Mouse (Mus musculus): Measurements from ENCODE around the gene Fam166b. TPM values are rescaled to one million over a fixed set of nuclear protein-coding genes. Genes with fewer than 3 reads are reported as not detected.

Fam166b gene
- polyA plus RNA-seq, 2 experiments, result 0.14 to 0.20 TPM

DNA sequence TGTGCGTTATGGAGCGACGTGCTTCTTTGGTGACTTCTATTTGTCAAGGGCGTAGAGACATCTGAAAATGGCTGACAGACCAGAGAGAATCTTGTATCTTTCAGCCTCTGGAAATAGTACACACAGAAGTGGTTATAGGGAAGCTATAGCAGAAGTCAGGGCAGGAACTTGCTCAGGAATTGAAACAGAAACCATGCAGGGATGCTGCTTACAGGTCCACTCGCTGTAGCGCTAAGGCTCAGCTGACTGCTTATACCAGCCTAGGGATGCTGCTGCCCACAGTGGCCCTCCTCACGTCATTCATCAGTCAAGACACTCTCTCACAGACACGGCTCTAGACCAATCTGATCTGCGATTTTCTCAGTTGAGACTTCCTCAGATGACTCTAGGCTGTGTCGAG is 41.4 kb upstream of the Fam166b start:
- Histone ChIP-seq H3K27me3 (ENCODE audit: control insufficient read depth, insufficient read depth, low read length) (no peaks in the 10 kb centered on the region), H3K36me3 (ENCODE audit: control insufficient read depth, insufficient read depth, low read length) (no peaks in the 10 kb centered on the region), H3K4me1 (ENCODE audit: control insufficient read depth, insufficient read depth, low read length) (no peaks in the 10 kb centered on the region), H3K4me2 (replicated peaks; ENCODE audit: low read depth, low read length, severe bottlenecking) (no peak overlapping the region), H3K9me3 (ENCODE audit: control insufficient read depth, low read length) (no peaks in the 10 kb centered on the region), H3K27ac (replicated peaks; ENCODE audit: low read depth, low read length) (no peak overlapping the region), H3K4me3 (replicated peaks; ENCODE audit: low read length) (no peak overlapping the region), H3K9ac (ENCODE audit: low read depth, low read length, severe bottlenecking) (no peak overlapping the region)
- TF ChIP-seq POLR2A (IDR thresholded peaks at IDR 0.05; ENCODE audit: borderline replicate concordance, extremely low read depth, insufficient read depth, insufficient read length), result no peak
- DNase-seq (ENCODE audit: low spot score) (no peak), ATAC-seq (ENCODE audit: low FRiP score, low read depth) (no peak)
- 90% methylated on average over 10 of the region's 10 CpGs for WGBS

DNA sequence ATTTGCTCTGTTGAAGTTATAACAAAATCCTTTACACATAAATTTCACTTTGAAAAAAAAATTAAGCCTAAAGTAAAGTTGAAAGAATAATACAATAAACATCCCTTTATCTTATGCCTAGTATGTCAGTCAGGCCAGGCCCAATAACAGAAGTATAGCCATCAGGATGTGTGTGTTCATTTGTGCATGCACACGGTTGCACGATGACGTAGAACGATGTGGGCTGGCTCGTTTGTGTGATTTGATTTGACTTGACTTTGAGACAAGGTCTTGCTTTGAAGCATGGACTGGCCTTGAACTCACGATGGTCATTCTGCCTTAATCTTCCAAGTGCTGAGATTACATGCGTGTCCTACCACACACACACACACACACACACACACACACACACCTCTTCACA is 37.9 kb upstream of the Fam166b start:
- H3K4me2 ChIP-seq (replicated peaks; ENCODE audit: low read depth, low read length, severe bottlenecking), result no peak overlapping the region
- no peak overlapping the region for H3K4me3 ChIP-seq (replicated peaks; ENCODE audit: low read length)
- H3K27ac ChIP-seq (replicated peaks; ENCODE audit: low read depth, low read length), result no peak overlapping the region
- ATAC-seq (ENCODE audit: low FRiP score, low read depth) (no peak), DNase-seq (ENCODE audit: low spot score) (no peak)
- no peaks in the 10 kb centered on the region for H3K36me3 ChIP-seq (ENCODE audit: control insufficient read depth, insufficient read depth, low read length)
- 87% methylated on average over 7 of the region's 7 CpGs for WGBS
- H3K9ac ChIP-seq (ENCODE audit: low read depth, low read length, severe bottlenecking), result no peak overlapping the region
- H3K4me1 ChIP-seq (ENCODE audit: control insufficient read depth, insufficient read depth, low read length), result no peaks in the 10 kb centered on the region
- no peak for TF ChIP-seq POLR2A (IDR thresholded peaks at IDR 0.05; ENCODE audit: borderline replicate concordance, extremely low read depth, insufficient read depth, insufficient read length)
- H3K27me3 ChIP-seq (ENCODE audit: control insufficient read depth, insufficient read depth, low read length), result no peaks in the 10 kb centered on the region
- no peaks in the 10 kb centered on the region for H3K9me3 ChIP-seq (ENCODE audit: control insufficient read depth, low read length)

DNA sequence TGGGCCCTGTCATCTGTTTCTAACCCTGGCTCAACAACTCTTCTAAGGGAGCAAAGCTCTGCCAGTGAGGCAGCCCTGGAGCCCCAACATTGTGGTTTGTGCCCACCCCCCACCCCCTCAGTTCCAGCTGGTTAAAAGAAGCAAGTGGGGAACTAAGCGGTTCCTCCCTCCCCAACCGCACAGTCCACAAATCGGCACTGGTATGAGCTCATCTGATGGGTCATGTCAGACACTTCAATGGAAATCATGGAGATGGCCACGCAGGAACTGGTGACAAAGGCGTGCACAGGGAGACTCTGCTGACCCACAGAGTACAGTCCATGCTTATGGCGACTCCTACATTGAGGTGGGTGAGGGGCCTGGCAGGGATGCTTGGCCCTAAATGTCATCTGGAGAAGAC is 37.0 kb upstream of the Fam166b start:
- WGBS, result 88% methylated on average over 6 of the region's 6 CpGs

DNA sequence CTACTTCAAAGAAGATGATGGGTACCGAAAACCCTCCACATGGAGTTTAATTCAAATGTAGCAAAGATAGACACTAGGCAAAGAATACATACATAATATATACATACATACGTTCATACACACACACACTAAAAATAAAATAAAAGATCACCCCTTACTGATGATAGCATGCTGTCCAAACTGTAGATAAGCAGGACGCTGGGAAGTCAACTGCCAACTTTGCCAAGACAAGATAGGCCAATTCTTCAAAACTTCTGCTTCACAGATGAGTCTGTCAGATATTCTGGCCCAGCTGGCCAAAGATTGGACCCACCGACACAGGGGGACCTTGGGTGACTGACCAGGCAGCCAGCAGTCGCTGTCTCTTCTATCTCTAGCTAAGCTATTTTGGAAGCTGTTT is 34.2 kb upstream of the Fam166b start:
- 92% methylated on average over 5 of the region's 5 CpGs for WGBS
- H3K27ac ChIP-seq (replicated peaks; ENCODE audit: low read depth, low read length), result no peak overlapping the region
- H3K9me3 ChIP-seq (ENCODE audit: control insufficient read depth, low read length), result no peaks in the 10 kb centered on the region
- no peak overlapping the region for H3K4me2 ChIP-seq (replicated peaks; ENCODE audit: low read depth, low read length, severe bottlenecking)
- H3K4me3 ChIP-seq (replicated peaks; ENCODE audit: low read length), result no peak overlapping the region
- DNase-seq (ENCODE audit: low spot score), result no peak
- no peaks in the 10 kb centered on the region for H3K4me1 ChIP-seq (ENCODE audit: control insufficient read depth, insufficient read depth, low read length)
- ATAC-seq (ENCODE audit: low FRiP score, low read depth), result no peak
- no peak for TF ChIP-seq POLR2A (IDR thresholded peaks at IDR 0.05; ENCODE audit: borderline replicate concordance, extremely low read depth, insufficient read depth, insufficient read length)
- no peaks in the 10 kb centered on the region for H3K27me3 ChIP-seq (ENCODE audit: control insufficient read depth, insufficient read depth, low read length)
- H3K36me3 ChIP-seq (ENCODE audit: control insufficient read depth, insufficient read depth, low read length), result no peaks in the 10 kb centered on the region
- no peak overlapping the region for H3K9ac ChIP-seq (ENCODE audit: low read depth, low read length, severe bottlenecking)

More for the DNA sequence above, 37.0 kb upstream of the Fam166b start:
- no peaks in the 10 kb centered on the region for H3K36me3 ChIP-seq (ENCODE audit: control insufficient read depth, insufficient read depth, low read length)
- no peaks in the 10 kb centered on the region for H3K27me3 ChIP-seq (ENCODE audit: control insufficient read depth, insufficient read depth, low read length)
- no peak overlapping the region for H3K4me2 ChIP-seq (replicated peaks; ENCODE audit: low read depth, low read length, severe bottlenecking)
- DNase-seq (ENCODE audit: low spot score), result no peak
- no peak for ATAC-seq (ENCODE audit: low FRiP score, low read depth)
- no peaks in the 10 kb centered on the region for H3K9me3 ChIP-seq (ENCODE audit: control insufficient read depth, low read length)
- no peak for TF ChIP-seq POLR2A (IDR thresholded peaks at IDR 0.05; ENCODE audit: borderline replicate concordance, extremely low read depth, insufficient read depth, insufficient read length)
- no peaks in the 10 kb centered on the region for H3K4me1 ChIP-seq (ENCODE audit: control insufficient read depth, insufficient read depth, low read length)
- no peak overlapping the region for H3K9ac ChIP-seq (ENCODE audit: low read depth, low read length, severe bottlenecking)
- no peak overlapping the region for H3K27ac ChIP-seq (replicated peaks; ENCODE audit: low read depth, low read length)
- no peak overlapping the region for H3K4me3 ChIP-seq (replicated peaks; ENCODE audit: low read length)

DNA sequence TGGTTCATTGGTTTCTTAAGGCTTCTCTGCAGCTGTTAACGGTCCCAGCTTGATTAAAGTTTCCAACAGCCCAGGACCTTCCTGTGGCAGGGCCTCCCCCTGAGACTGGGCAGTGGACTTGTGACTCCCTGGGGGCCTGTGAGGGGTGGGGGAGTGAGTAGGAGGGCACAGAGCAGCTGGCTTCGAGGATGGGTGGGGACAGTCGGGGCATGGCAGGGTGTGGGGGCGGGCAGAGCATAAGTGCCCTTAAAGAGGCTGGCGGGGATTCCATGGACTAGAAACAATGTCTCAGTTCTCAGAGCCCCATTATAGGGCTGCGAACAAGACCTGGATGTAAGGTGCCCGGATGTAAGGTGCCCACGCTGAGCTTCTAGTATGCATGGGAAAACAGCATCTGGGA is 28.2 kb upstream of the Fam166b start:
- no peak for TF ChIP-seq POLR2A (IDR thresholded peaks at IDR 0.05; ENCODE audit: borderline replicate concordance, extremely low read depth, insufficient read depth, insufficient read length)
- no peaks in the 10 kb centered on the region for H3K9me3 ChIP-seq (ENCODE audit: control insufficient read depth, low read length)
- no peak overlapping the region for H3K4me2 ChIP-seq (replicated peaks; ENCODE audit: low read depth, low read length, severe bottlenecking)
- H3K27me3 ChIP-seq (ENCODE audit: control insufficient read depth, insufficient read depth, low read length), result peaks cover 29% of the 10 kb centered on the region
- ATAC-seq (ENCODE audit: low FRiP score, low read depth) (no peak), DNase-seq (ENCODE audit: low spot score) (no peak)
- no peak overlapping the region for H3K9ac ChIP-seq (ENCODE audit: low read depth, low read length, severe bottlenecking)
- peaks cover 17% of the 10 kb centered on the region for H3K4me1 ChIP-seq (ENCODE audit: control insufficient read depth, insufficient read depth, low read length)
- WGBS, result 18% methylated on average over 8 of the region's 8 CpGs
- no peak overlapping the region for H3K4me3 ChIP-seq (replicated peaks; ENCODE audit: low read length)
- no peaks in the 10 kb centered on the region for H3K36me3 ChIP-seq (ENCODE audit: control insufficient read depth, insufficient read depth, low read length)
- no peak overlapping the region for H3K27ac ChIP-seq (replicated peaks; ENCODE audit: low read depth, low read length)

DNA sequence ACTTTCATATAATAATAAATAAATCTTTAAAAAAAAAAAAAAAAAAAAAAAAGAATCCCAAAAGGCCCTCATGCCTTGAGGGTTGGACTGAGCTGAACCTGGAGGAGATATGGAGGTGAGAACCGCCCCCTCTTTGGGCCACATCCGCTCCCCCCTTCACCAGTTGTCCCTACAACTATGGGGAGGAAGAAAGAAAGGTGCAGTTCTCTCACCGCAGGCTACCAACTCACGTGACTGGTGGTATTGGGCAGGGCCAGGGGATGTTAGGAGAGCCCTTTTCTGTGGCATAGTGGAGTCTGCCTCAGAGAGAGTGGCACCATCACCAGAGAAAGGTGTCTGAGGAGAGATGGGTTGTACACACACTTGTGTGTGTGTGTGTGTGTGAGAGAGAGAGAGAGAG is 27.5 kb upstream of the Fam166b start:
- TF ChIP-seq POLR2A (IDR thresholded peaks at IDR 0.05; ENCODE audit: borderline replicate concordance, extremely low read depth, insufficient read depth, insufficient read length), result no peak
- H3K27ac ChIP-seq (replicated peaks; ENCODE audit: low read depth, low read length), result no peak overlapping the region
- no peaks in the 10 kb centered on the region for H3K36me3 ChIP-seq (ENCODE audit: control insufficient read depth, insufficient read depth, low read length)
- H3K4me3 ChIP-seq (replicated peaks; ENCODE audit: low read length), result no peak overlapping the region
- H3K27me3 ChIP-seq (ENCODE audit: control insufficient read depth, insufficient read depth, low read length), result peaks cover 30% of the 10 kb centered on the region
- no peak overlapping the region for H3K4me2 ChIP-seq (replicated peaks; ENCODE audit: low read depth, low read length, severe bottlenecking)
- H3K9ac ChIP-seq (ENCODE audit: low read depth, low read length, severe bottlenecking), result no peak overlapping the region
- DNase-seq (ENCODE audit: low spot score), result no peak
- no peak for ATAC-seq (ENCODE audit: low FRiP score, low read depth)
- peaks cover 17% of the 10 kb centered on the region for H3K4me1 ChIP-seq (ENCODE audit: control insufficient read depth, insufficient read depth, low read length)
- H3K9me3 ChIP-seq (ENCODE audit: control insufficient read depth, low read length), result no peaks in the 10 kb centered on the region
- 34% methylated on average over 4 of the region's 4 CpGs for whole genome bisulfite sequencing

Data from limb, embryonic 14.5 days (tissue).